Mouse (Mus musculus): ENCODE data around the gene Atg4b.
"Not testable (repeated sequence)": the region's sequence is repeated elsewhere in the genome, so short reads cannot be mapped to it uniquely, and the experiment has no call there.

Gene Atg4b

GRCm38 (mm10) chr1:93817823-93818532 is 66.7 kb downstream of the Atg4b start:
- DNase-seq (ENCODE audit: low spot score): no peak

- DNase-seq (ENCODE audit: low spot score): no peak
These were observed 67.4 kb downstream of the Atg4b start for GRCm38 (mm10) chr1:93818722-93819121.

GRCm38 (mm10) chr1:93823796-93824495 is 72.6 kb downstream of the Atg4b start:
- no peak for DNase-seq (ENCODE audit: low spot score)

GRCm38 (mm10) chr1:93824609-93825008 is 73.3 kb downstream of the Atg4b start, which contains the start of gene D2hgdh:
TSS of gene D2hgdh (plus strand) at chr1:93824909.
- no peak for DNase-seq (ENCODE audit: low spot score)

- peak; percentile 91 for DNase-seq (ENCODE audit: low spot score)
These were observed 73.9 kb downstream of the Atg4b start for GRCm38 (mm10) chr1:93825105-93825674.

GRCm38 (mm10) chr1:93825771-93826539 is 74.7 kb downstream of the Atg4b start:
- DNase-seq (ENCODE audit: low spot score): no peak

- no peak for DNase-seq (ENCODE audit: low spot score)
These were observed 75.2 kb downstream of the Atg4b start for GRCm38 (mm10) chr1:93826540-93826835.

GRCm38 (mm10) chr1:93832754-93833360 is 81.6 kb downstream of the Atg4b start:
- DNase-seq (ENCODE audit: low spot score): not testable (repeated sequence)

- no peak for DNase-seq (ENCODE audit: low spot score)
These were observed 83.4 kb downstream of the Atg4b start for GRCm38 (mm10) chr1:93834671-93835150.

- DNase-seq (ENCODE audit: low spot score): no peak
These were observed 83.9 kb downstream of the Atg4b start for GRCm38 (mm10) chr1:93835211-93835610.

GRCm38 (mm10) chr1:93835876-93836531 is 84.7 kb downstream of the Atg4b start:
- no peak for DNase-seq (ENCODE audit: low spot score)

GRCm38 (mm10) chr1:93836532-93836913 is 85.2 kb downstream of the Atg4b start:
- DNase-seq (ENCODE audit: low spot score): no peak

GRCm38 (mm10) chr1:93837335-93837734 is 86.0 kb downstream of the Atg4b start:
- no peak for DNase-seq (ENCODE audit: low spot score)

- DNase-seq (ENCODE audit: low spot score): not testable (repeated sequence)
These were observed 87.3 kb downstream of the Atg4b start for GRCm38 (mm10) chr1:93838569-93838968.
